Mouse (Mus musculus) heart, embryonic 12.5 days (tissue): ENCODE measurements around the gene Olfr514. TPM values are rescaled to one million over a fixed set of nuclear protein-coding genes. Genes with fewer than 3 reads are reported as not detected.
"Not testable (repeated sequence)": the region's sequence is repeated elsewhere in the genome, so short reads cannot be mapped to it uniquely, and the experiment has no call there.

Experiments used
- ATAC-seq: fragments of 200-750 bp; cut with Nextera tagmentation; 2 replicates; pipeline ENCODE4 v1.8.0; 2017; ENCODE audit warnings: moderate TSS enrichment, moderate library complexity; ENCODE audit not compliant: insufficient number of reproducible peaks, low FRiP score
- H3K27ac ChIP-seq: fragments of 300-500 bp; sonication (generic); 2 replicates; pipeline ENCODE4 v1.5.1; 2016; ENCODE audit warnings: mild to moderate bottlenecking, moderate library complexity; ENCODE audit not compliant: poor library complexity, severe bottlenecking
- H3K27me3 ChIP-seq: fragments of 300-500 bp; sonication (generic); replicated peaks from 2 replicates; pipeline ENCODE4 v1.6.1; 2016; ENCODE audit warnings: mild to moderate bottlenecking, moderate library complexity
- H3K36me3 ChIP-seq: fragments of 300-500 bp; sonication (generic); 2 replicates; pipeline ENCODE4 v1.6.1; 2016; ENCODE audit warnings: mild to moderate bottlenecking, moderate library complexity
- H3K4me1 ChIP-seq: fragments of 300-500 bp; sonication (generic); replicated peaks from 2 replicates; pipeline ENCODE4 v1.6.1; 2016; ENCODE audit warnings: mild to moderate bottlenecking
- H3K4me2 ChIP-seq: fragments of 300-500 bp; sonication (generic); 2 replicates; pipeline ENCODE4 v1.6.1; 2016; ENCODE audit warnings: mild to moderate bottlenecking, moderate library complexity
- H3K4me3 ChIP-seq: fragments of 300-500 bp; sonication (generic); 2 replicates; pipeline ENCODE4 v1.5.1; 2016; ENCODE audit warnings: mild to moderate bottlenecking
- H3K9ac ChIP-seq: fragments of 300-500 bp; sonication (generic); 2 replicates; pipeline ENCODE4 v1.6.1; 2016; ENCODE audit warnings: mild to moderate bottlenecking, moderate library complexity
- H3K9me3 ChIP-seq: fragments of 300-500 bp; sonication (generic); replicated peaks from 2 replicates; pipeline ENCODE4 v1.6.1; 2016; ENCODE audit warnings: mild to moderate bottlenecking, moderate library complexity
- WGBS: fragments of 180-500 bp; shearing (Covaris S2); methylation state at CpG from one replicate; pipeline ENCODE4 v1.1.7; 2016; 5-methylcytosine and 5-hydroxymethylcytosine counted together
- polyA plus RNA-seq: library from polyadenylated mRNA; unstranded; fragments of >200 nt; fragmentation: Nextera tagmentation; extraction: Ambion mirVana; gene quantifications from 2 replicates; pipeline ENCODE4 v1.2.1, GENCODE M21; 2016

Olfr514 gene
- polyA plus RNA-seq, result not detected in 2 replicates

DNA sequence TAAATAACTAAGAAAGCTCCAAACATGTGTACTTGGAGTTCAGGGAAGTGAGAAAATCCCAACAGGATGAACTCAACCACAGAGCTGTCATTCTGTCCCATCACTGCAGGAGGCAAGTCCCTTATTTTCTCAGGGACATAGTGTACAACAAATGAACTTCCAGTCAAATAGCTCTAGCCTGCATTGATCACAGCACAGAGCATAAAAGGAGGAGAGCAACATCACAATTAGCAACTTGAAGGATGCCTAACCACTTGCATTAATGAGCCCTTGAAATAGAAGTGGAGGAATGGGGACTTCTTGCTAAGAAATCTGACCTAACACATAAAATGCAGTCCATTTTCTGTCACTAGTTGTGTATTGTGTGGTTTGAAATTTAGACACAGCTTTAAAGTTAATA lies at the start of gene Olfr514:
TSS of gene Olfr514 (minus strand) at position 101 of the 400 bp plus-strand sequence.
- ATAC-seq, result no peak
- H3K36me3 ChIP-seq, result no peaks in the 10 kb centered on the region
- H3K4me2 ChIP-seq, result no peak within 1 kb of the TSS
- H3K27me3 ChIP-seq, result no peaks in the 10 kb centered on the region
- 0 out of 2 replicates have a peak, but pooled peaks cover 7% of the 10 kb centered on the region for H3K9me3 ChIP-seq
- H3K27ac ChIP-seq, result no peak within 1 kb of the TSS
- no peak within 1 kb of the TSS for H3K4me3 ChIP-seq
- H3K9ac ChIP-seq, result no peak within 1 kb of the TSS
- no peaks in the 10 kb centered on the region for H3K4me1 ChIP-seq

- Histone ChIP-seq H3K36me3 (no peaks in the 10 kb centered on the region), H3K9ac (no peak within 1 kb of the TSS), H3K4me1 (no peaks in the 10 kb centered on the region), H3K4me3 (no peak within 1 kb of the TSS), H3K27ac (no peak within 1 kb of the TSS), H3K4me2 (no peak within 1 kb of the TSS), H3K27me3 (no peaks in the 10 kb centered on the region), H3K9me3 (no peaks in the 10 kb centered on the region)
- no peak for ATAC-seq
- WGBS, result 63% methylated on average over 2 of the region's 2 CpGs
Measured at GRCm38 (mm10) chr7:108872279-108872678, 46.5 kb upstream of the Olfr514 start, which contains the start of gene Olfr517. TSS of gene Olfr517 (minus strand) at chr7:108872379.

DNA sequence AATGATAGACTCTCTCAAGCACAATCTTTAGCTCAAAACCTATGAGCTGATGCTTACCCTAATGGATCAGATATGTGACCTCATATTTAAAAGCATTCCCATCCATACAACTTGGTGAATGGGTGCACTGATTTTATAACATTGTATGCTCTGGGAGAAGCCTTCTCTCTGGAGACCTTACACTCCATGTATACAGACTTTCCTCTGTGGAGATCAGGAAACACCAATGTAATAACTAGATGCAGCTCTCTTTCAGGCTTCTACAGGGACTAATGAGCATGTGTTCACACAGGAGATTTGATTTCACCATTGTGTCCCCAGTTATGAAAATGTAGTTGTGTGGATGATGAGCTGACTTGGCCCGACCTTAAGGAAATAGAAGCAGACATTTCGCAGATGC lies 24.6 kb upstream of the Olfr514 start, which contains the start of gene Olfr516:
TSS of gene Olfr516 (minus strand) at position 101 of the 400 bp plus-strand sequence.
- ATAC-seq, result no peak
- no peaks in the 10 kb centered on the region for H3K9me3 ChIP-seq
- H3K27me3 ChIP-seq, result no peaks in the 10 kb centered on the region
- H3K27ac ChIP-seq, result no peak within 1 kb of the TSS
- no peak within 1 kb of the TSS for H3K4me3 ChIP-seq
- no peaks in the 10 kb centered on the region for H3K36me3 ChIP-seq
- no peak within 1 kb of the TSS for H3K9ac ChIP-seq
- no peak within 1 kb of the TSS for H3K4me2 ChIP-seq
- no peaks in the 10 kb centered on the region for H3K4me1 ChIP-seq
- WGBS, result 70% methylated on average over 2 of the region's 2 CpGs

- not testable (repeated sequence) for H3K27ac ChIP-seq, H3K4me1 ChIP-seq, H3K36me3 ChIP-seq, H3K9me3 ChIP-seq, H3K4me3 ChIP-seq, H3K9ac ChIP-seq, H3K27me3 ChIP-seq, H3K4me2 ChIP-seq, ATAC-seq
- 40% methylated on average over 5 of the region's 5 CpGs for WGBS
Measured at GRCm38 (mm10) chr7:108814593-108815215, 11.1 kb downstream of the Olfr514 start.

DNA sequence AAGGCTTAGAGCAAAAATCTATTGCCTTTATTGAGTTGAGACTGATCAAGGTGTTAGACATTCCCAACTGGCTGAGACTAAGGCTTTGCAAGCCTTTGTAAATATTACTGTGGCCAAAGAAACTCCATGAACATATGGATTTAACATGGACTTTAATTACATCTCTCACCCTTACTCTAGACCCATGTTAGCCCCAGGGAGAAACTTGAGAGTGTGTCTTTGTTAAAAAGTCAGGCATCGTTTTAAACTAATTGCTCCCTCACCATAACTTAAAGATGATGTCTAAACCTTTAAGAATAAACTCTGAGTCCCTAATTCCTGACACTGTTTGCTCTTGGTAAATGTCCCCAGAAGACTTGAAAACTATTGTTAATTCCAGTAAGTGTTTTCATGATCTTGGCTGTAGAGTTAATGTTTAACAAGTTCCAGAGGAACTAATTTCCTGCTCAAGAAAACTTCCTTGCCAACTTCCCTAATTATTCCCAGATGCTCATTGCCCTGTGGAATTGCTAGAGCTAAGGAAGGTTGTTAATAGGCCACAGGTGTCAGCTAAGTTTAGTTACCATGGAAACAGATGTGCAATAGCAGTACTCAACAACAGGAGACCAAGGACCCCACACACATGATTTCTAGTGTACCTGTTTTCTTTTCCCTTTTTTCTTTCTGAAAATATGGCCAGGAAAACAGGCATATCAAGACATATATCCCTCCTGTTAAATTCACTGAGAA lies 28.4 kb downstream of the Olfr514 start:
- Histone ChIP-seq H3K9ac (no peak overlapping the region), H3K4me1 (no peaks in the 10 kb centered on the region), H3K4me2 (no peak overlapping the region), H3K27me3 (no peaks in the 10 kb centered on the region), H3K9me3 (no peaks in the 10 kb centered on the region), H3K36me3 (no peaks in the 10 kb centered on the region), H3K4me3 (no peak overlapping the region), H3K27ac (no peak overlapping the region)
- no peak for ATAC-seq
- WGBS, result 54% methylated on average over 1 of the region's 1 CpGs

Other genes with a start within 250 kb of the Olfr514 start
- gene Olfr506, start 215.2 kb downstream of the Olfr514 start, polyA plus RNA-seq, result 0.05 TPM in 1 of 2 replicates, not detected in the other
- not detected in 2 replicates for gene Olfr507, start 204.2 kb downstream of the Olfr514 start, polyA plus RNA-seq
- not detected in 2 replicates for gene Olfr508, start 196.0 kb downstream of the Olfr514 start, polyA plus RNA-seq
- not detected in 2 replicates for gene Olfr509, start 174.1 kb downstream of the Olfr514 start, polyA plus RNA-seq
- not detected in 2 replicates for gene Olfr510, start 159.6 kb downstream of the Olfr514 start, polyA plus RNA-seq
- not detected in 2 replicates for gene Olfr512, start 112.7 kb downstream of the Olfr514 start, polyA plus RNA-seq
- gene Olfr513, start 75.0 kb downstream of the Olfr514 start, polyA plus RNA-seq, result not detected in 2 replicates
- gene Olfr516, start 24.5 kb upstream of the Olfr514 start, polyA plus RNA-seq, result not detected in 2 replicates
- gene Olfr517, start 46.4 kb upstream of the Olfr514 start, polyA plus RNA-seq, result not detected in 2 replicates
- gene Olfr518, start 59.0 kb upstream of the Olfr514 start, polyA plus RNA-seq, result not detected in 2 replicates
- not detected in 2 replicates for gene Olfr519, start 68.4 kb upstream of the Olfr514 start, polyA plus RNA-seq
- gene Nlrp10, start 104.2 kb upstream of the Olfr514 start, polyA plus RNA-seq, result 8.0 and 8.1 TPM in 2 replicates
- 50.3 and 52.1 TPM in 2 replicates for gene Eif3f, start 108.4 kb upstream of the Olfr514 start, polyA plus RNA-seq
- 0.54 and 0.61 TPM in 2 replicates for gene Tub, start 124.3 kb upstream of the Olfr514 start, polyA plus RNA-seq